9 mouse cellular contexts compared by ENCODE assay signal in the genomic region with DNA sequence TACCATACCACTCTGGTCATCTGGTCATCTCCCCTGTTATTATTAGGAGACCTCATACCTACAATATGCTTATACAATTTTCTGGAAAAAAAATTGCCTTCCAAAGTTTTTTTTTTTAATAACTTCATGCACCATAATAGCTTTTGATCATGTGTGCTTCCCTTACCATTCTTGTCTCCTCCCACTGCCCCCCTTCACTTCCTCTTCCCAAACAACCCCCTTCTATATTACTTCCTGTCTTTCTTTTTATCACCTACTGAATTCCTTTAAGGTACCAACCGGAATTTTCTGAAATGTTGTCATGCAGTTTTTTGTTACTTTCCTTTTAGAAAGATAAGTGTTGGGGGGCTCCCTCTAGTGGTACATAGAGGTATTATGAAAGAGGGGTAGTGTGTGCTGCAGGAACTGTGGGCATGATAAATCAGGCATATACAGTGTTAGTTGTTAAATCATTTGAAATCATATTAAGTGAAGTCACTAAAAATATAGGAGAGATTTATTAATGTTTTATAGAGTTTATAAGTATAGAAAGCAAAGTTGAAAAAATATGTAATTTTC. TPM values are rescaled to one million over a fixed set of nuclear protein-coding genes. Genes with fewer than 3 reads are reported as not detected.
DNase-seq lines count a peak whose midpoint lies in the region; ATAC-seq and TF ChIP-seq lines count a peak whose summit lies in the region.
"Had no signal": no experiment of that assay in that cellular context is flagged by ENCODE, and none has a peak within 500 bp of the region (broad histone marks: within the 10 kb centered on the region; RNA-seq: fewer than 3 reads in every experiment).

No protein-coding gene starts in this region.

- H3K27me3 ChIP-seq in limb, embryonic 11.5 days (ENCODE audit: control insufficient read depth, insufficient read depth, low read length) = no peaks in the 10 kb centered on the region
- H3K27me3 ChIP-seq in limb, embryonic 10.5 days (ENCODE audit: low read depth, poor library complexity, severe bottlenecking) = no peaks in the 10 kb centered on the region
- no peaks in the 10 kb centered on the region for H3K27me3 ChIP-seq in MEL (ENCODE audit: control insufficient read depth in 1 of 2, insufficient read depth in 2 of 2, low read length in 2 of 2)
- H3K27me3 ChIP-seq: heart, embryonic 15.5 days had no signal

- peak; percentile 70 for DNase-seq in cerebellum, adult 9-10 months
- no peak for DNase-seq in cerebellum, adult 11-12 months
- peak; percentile 32 for DNase-seq in limb, embryonic 11.5 days (ENCODE audit: low spot score)
- DNase-seq in limb, embryonic 10.5 days (ENCODE audit: low spot score) = no peak
- peak; percentile 83 for DNase-seq in MEL (ENCODE audit: low read depth, low spot score)
- peak; percentile 40 for DNase-seq in layer of hippocampus, adult 9-11 months
- DNase-seq in retina, postnatal 7 days (ENCODE audit: low read depth, low spot score) = peak; percentile 47

- no peak overlapping the region for H3K9ac ChIP-seq in limb, embryonic 11.5 days (ENCODE audit: low read length)
- no peak overlapping the region for H3K9ac ChIP-seq in MEL (ENCODE audit: control insufficient read depth, low read depth, low read length, poor library complexity, severe bottlenecking)
- H3K9ac ChIP-seq: heart, embryonic 15.5 days had no signal

- peak; percentile 92 for TF ChIP-seq RAD21 in MEL (IDR thresholded peaks at IDR 0.05; ENCODE audit: low read depth, low read length)

- no peak for ATAC-seq in limb, embryonic 11.5 days (ENCODE audit: insufficient number of reproducible peaks, low FRiP score, low TSS enrichment, low read depth)
- ATAC-seq in erythroid progenitor cell, adult 5-6 weeks (replicated peaks; ENCODE audit: low FRiP score, poor library complexity, severe bottlenecking) = peak; percentile 69

- WGBS in limb, embryonic 11.5 days = 6% methylated on average over 1 of the region's 1 CpGs
- 11% methylated on average over 1 of the region's 1 CpGs for WGBS in limb, embryonic 10.5 days

- no peak for TF ChIP-seq POLR2A in MEL (IDR thresholded peaks at IDR 0.05; ENCODE audit: control insufficient read depth in 1 of 2, insufficient read depth in 1 of 2, low read depth in 1 of 2, low read length in 2 of 2, poor library complexity in 1 of 2)

- no peak overlapping the region for H3K4me2 ChIP-seq in limb, embryonic 11.5 days (ENCODE audit: low read depth, severe bottlenecking)
- H3K4me2 ChIP-seq: heart, embryonic 15.5 days had no signal

- H3K9me3 ChIP-seq in limb, embryonic 11.5 days (ENCODE audit: control insufficient read depth, low read length) = no peaks in the 10 kb centered on the region
- H3K9me3 ChIP-seq in limb, embryonic 10.5 days (replicated peaks) = no peaks in the 10 kb centered on the region
- H3K9me3 ChIP-seq in MEL (replicated peaks; ENCODE audit: insufficient read depth, low read length) = no peaks in the 10 kb centered on the region
- H3K9me3 ChIP-seq: heart, embryonic 15.5 days had no signal

- H3K79me2 ChIP-seq in MEL (ENCODE audit: control insufficient read depth, insufficient read depth, low read length, poor library complexity) = no peaks in the 10 kb centered on the region

- TF ChIP-seq EP300 in MEL (IDR thresholded peaks at IDR 0.05; ENCODE audit: low read depth in 1 of 2, low read length in 2 of 2) = no peak

- no peaks in the 10 kb centered on the region for H3K36me3 ChIP-seq in limb, embryonic 11.5 days (ENCODE audit: control insufficient read depth, insufficient read depth, low read length)
- H3K36me3 ChIP-seq in limb, embryonic 10.5 days = peaks cover 22% of the 10 kb centered on the region
- peaks cover 3 to 5% of the 10 kb centered on the region in 2 experiments for H3K36me3 ChIP-seq in MEL (ENCODE audit: control insufficient read depth in 1 of 2, insufficient read depth in 2 of 2, low read length in 2 of 2)

- peak; percentile 20 to 89 (median 53); a peak in 4 of 6 replicates for TF ChIP-seq CTCF in MEL (IDR thresholded peaks at IDR 0.05 in 2 of 3, conservative IDR thresholded peaks at IDR 0.05 in 1 of 3; ENCODE audit: control insufficient read depth in 1 of 3, insufficient read depth in 1 of 3, low read depth in 2 of 3, low read length in 3 of 3, poor library complexity in 1 of 3, severe bottlenecking in 1 of 3)

- no peak overlapping the region for H3K4me3 ChIP-seq in limb, embryonic 11.5 days (ENCODE audit: low read depth, low read length)
- H3K4me3 ChIP-seq in limb, embryonic 10.5 days = no peak overlapping the region
- no peak overlapping the region for H3K4me3 ChIP-seq in MEL (ENCODE audit: control insufficient read depth in 1 of 2, insufficient read depth in 1 of 2, low read depth in 2 of 2, low read length in 2 of 2)
- H3K4me3 ChIP-seq: heart, embryonic 15.5 days had no signal

- no peak overlapping the region for H3K27ac ChIP-seq in limb, embryonic 11.5 days (replicated peaks; ENCODE audit: low read depth, low read length)
- H3K27ac ChIP-seq in limb, embryonic 10.5 days = no peak overlapping the region
- H3K27ac ChIP-seq in MEL (ENCODE audit: control insufficient read depth, low read depth, low read length) = no peak overlapping the region
- H3K27ac ChIP-seq: heart, embryonic 15.5 days had no signal

- 0 out of 2 replicates have a peak, but pooled peaks cover 3% of the 10 kb centered on the region for H3K4me1 ChIP-seq in limb, embryonic 11.5 days (ENCODE audit: control insufficient read depth, insufficient read depth, low read length)
- H3K4me1 ChIP-seq in limb, embryonic 10.5 days = peaks cover 9% of the 10 kb centered on the region
- H3K4me1 ChIP-seq in MEL (ENCODE audit: control insufficient read depth in 1 of 2, insufficient read depth in 2 of 2, low read length in 2 of 2) = no peaks in the 10 kb centered on the region
- H3K4me1 ChIP-seq: heart, embryonic 15.5 days had no signal

TF ChIP-seq in MEL, 35 proteins besides CTCF, POLR2A, EP300 and RAD21:
- TF ChIP-seq MYB (IDR thresholded peaks at IDR 0.05; ENCODE audit: low read depth, low read length) = no peak
- 0 out of 2 replicates have a peak, but pooled peaks have one; percentile 36 for TF ChIP-seq GATA1 (IDR thresholded peaks at IDR 0.05; ENCODE audit: low read depth, low read length)
- TF ChIP-seq GABPA (IDR thresholded peaks at IDR 0.05; ENCODE audit: low read depth, low read length) = no peak
- TF ChIP-seq KAT2A (conservative IDR thresholded peaks at IDR 0.05; ENCODE audit: low read depth, low read length) = no peak
- peak; percentile 95 for TF ChIP-seq SMC3 (IDR thresholded peaks at IDR 0.05; ENCODE audit: low read depth, low read length)
- TF ChIP-seq USF2 (IDR thresholded peaks at IDR 0.05; ENCODE audit: borderline replicate concordance in 1 of 2, insufficient read depth in 1 of 2, low read depth in 1 of 2, low read length in 2 of 2) = no peak
- no peak for TF ChIP-seq HCFC1 (IDR thresholded peaks at IDR 0.05; ENCODE audit: low read depth, low read length)
- no peak for TF ChIP-seq JUND (IDR thresholded peaks at IDR 0.05; ENCODE audit: low read depth, low read length)
- no peak for TF ChIP-seq NELFE (IDR thresholded peaks at IDR 0.05; ENCODE audit: low read depth, low read length)
- TF ChIP-seq USF1 (IDR thresholded peaks at IDR 0.05; ENCODE audit: low read depth, low read length) = no peak; the same call in 1 of the 2 replicates
- no peak for TF ChIP-seq ETS1 (IDR thresholded peaks at IDR 0.05; ENCODE audit: low read depth, low read length)
- TF ChIP-seq UBTF (IDR thresholded peaks at IDR 0.05; ENCODE audit: borderline replicate concordance, insufficient read depth, low read depth, low read length) = no peak
- no peak for TF ChIP-seq MAZ (IDR thresholded peaks at IDR 0.05; ENCODE audit: low read depth, low read length)
- TF ChIP-seq ZC3H11A (IDR thresholded peaks at IDR 0.05; ENCODE audit: low read depth, low read length) = peak; percentile 88
- TF ChIP-seq MXI1 (IDR thresholded peaks at IDR 0.05; ENCODE audit: low read depth, low read length) = no peak
- no peak for TF ChIP-seq MEF2A (IDR thresholded peaks at IDR 0.05; ENCODE audit: extremely low read depth, insufficient replicate concordance, low read depth, low read length, poor library complexity, severe bottlenecking)
- TF ChIP-seq CHD2 (IDR thresholded peaks at IDR 0.05; ENCODE audit: low read length) = no peak

RNA-seq across cellular contexts. Expression of gene Paqr3, which starts 55.8 kb away (rescaled TPM):
- 8.6 and 10.3 TPM in 2 replicates for polyA plus RNA-seq in limb, embryonic 11.5 days (2014; fragmentation: Nextera tagmentation; extraction: Ambion mirVana)
- polyA plus RNA-seq in limb, embryonic 10.5 days (2016; fragmentation: Nextera tagmentation; extraction: Ambion mirVana) = 8.7 and 10.8 TPM in 2 replicates
- total RNA-seq in MEL (2012; rRNA removed) = 3.3 and 4.3 TPM in 2 replicates
- polyA plus RNA-seq in MEL (2012; ENCODE audit: insufficient read depth in 1 of 2, insufficient read length in 2 of 2, low read depth in 1 of 2, low replicate concordance in 2 of 2, missing spikeins in 1 of 2) = 1 to 10 TPM in 1 of 2 experiments, not detected in 1; 6.4 TPM
- not detected in 2 replicates for total RNA-seq in erythroid progenitor cell, adult 5-6 weeks (2015; ENCODE audit: low replicate concordance)
- total RNA-seq in erythroid progenitor cell, adult 5-6 weeks (2017; ENCODE audit: low replicate concordance) = 3.5 TPM in 1 of 2 replicates, not detected in the other

RNA-seq across cellular contexts. Expression of gene Bmp2k, which starts 58.1 kb away (rescaled TPM):
- polyA plus RNA-seq in limb, embryonic 11.5 days (2014; fragmentation: Nextera tagmentation; extraction: Ambion mirVana) = 7.8 and 8.2 TPM in 2 replicates
- polyA plus RNA-seq in limb, embryonic 10.5 days (2016; fragmentation: Nextera tagmentation; extraction: Ambion mirVana) = 7.5 and 8.5 TPM in 2 replicates
- total RNA-seq in MEL (2012; rRNA removed) = 10.8 and 11.2 TPM in 2 replicates
- polyA plus RNA-seq in MEL (2012; ENCODE audit: insufficient read depth in 1 of 2, insufficient read length in 2 of 2, low read depth in 1 of 2, low replicate concordance in 2 of 2, missing spikeins in 1 of 2) = 10 to 100 TPM in 1 of 2 experiments, not detected in 1; 16.3 TPM
- total RNA-seq in erythroid progenitor cell, adult 5-6 weeks (2015; ENCODE audit: low replicate concordance) = 126 and 140 TPM in 2 replicates
- 96.1 and 111 TPM in 2 replicates for total RNA-seq in erythroid progenitor cell, adult 5-6 weeks (2017; ENCODE audit: low replicate concordance)

Comparison
In these comparisons a context has a peak if more than half of its experiments do, and no peak if none do; other contexts are left out.
1. DNase-seq: peak in cerebellum, adult 9-10 months (single experiment), limb, embryonic 11.5 days (single experiment), MEL (single experiment), layer of hippocampus, adult 9-11 months (single experiment) and retina, postnatal 7 days (single experiment); none in cerebellum, adult 11-12 months (single experiment) and limb, embryonic 10.5 days (single experiment).